Mouse (Mus musculus): ENCODE results near the gene Umodl1.

- no peak for TF ChIP-seq MYOG (IDR thresholded peaks at IDR 0.05; ENCODE audit: control insufficient read depth in 1 of 3, insufficient read depth in 1 of 3, insufficient read length in 2 of 3, low read depth in 2 of 3)
- TF ChIP-seq USF1 (IDR thresholded peaks at IDR 0.05; ENCODE audit: low read depth) = no peak
- TF ChIP-seq POLR2A (IDR thresholded peaks at IDR 0.05; ENCODE audit: insufficient read length, low read depth) = no peak
- TF ChIP-seq TCF12 (IDR thresholded peaks at IDR 0.05; ENCODE audit: insufficient read depth, poor library complexity, severe bottlenecking) = no peak
- TF ChIP-seq MYOD1 (IDR thresholded peaks at IDR 0.05; ENCODE audit: control insufficient read depth in 1 of 3, insufficient read length in 2 of 3, low read depth in 2 of 3) = no peak
- TF ChIP-seq MAX (IDR thresholded peaks at IDR 0.05; ENCODE audit: low read depth) = no peak
- TF ChIP-seq E2F4 (IDR thresholded peaks at IDR 0.05; ENCODE audit: insufficient read depth) = no peak
- TF ChIP-seq CEBPB (IDR thresholded peaks at IDR 0.05; ENCODE audit: insufficient read depth, poor library complexity, severe bottlenecking) = no peak
These were observed 35.8 kb downstream of the Umodl1 start for GRCm38 (mm10) chr17:30990254-30990653.
